Mouse (Mus musculus) cerebellum, postnatal 36 days (tissue): ENCODE data around the gene Asb17.
"Not testable (repeated sequence)": the region's sequence is repeated elsewhere in the genome, so short reads cannot be mapped to it uniquely, and the experiment has no call there.

ENCODE experiments used
- DNase-seq, 2 experiments: peaks; one replicate each; pipeline ENCODE4 v3.0.0; 2021 to 2022; ENCODE audit warnings: mixed read lengths in 2 of 2

Asb17 gene

GRCm38 (mm10) chr3:153844030-153844429 lies at the start of gene Asb17:
Gene Asb17, plus strand, starts transcription at chr3:153844209.
- DNase-seq: no peak

GRCm38 (mm10) chr3:153797574-153797973 lies 46.4 kb upstream of the Asb17 start:
- no peak for DNase-seq

GRCm38 (mm10) chr3:153799603-153800002 lies 44.4 kb upstream of the Asb17 start:
- no peak for DNase-seq

- DNase-seq: no peak
Observed at GRCm38 (mm10) chr3:153800690-153801089, 43.3 kb upstream of the Asb17 start.

GRCm38 (mm10) chr3:153801541-153801940 lies 42.5 kb upstream of the Asb17 start:
- DNase-seq: no peak

GRCm38 (mm10) chr3:153802640-153803039 lies 41.4 kb upstream of the Asb17 start:
- no peak for DNase-seq

DNA sequence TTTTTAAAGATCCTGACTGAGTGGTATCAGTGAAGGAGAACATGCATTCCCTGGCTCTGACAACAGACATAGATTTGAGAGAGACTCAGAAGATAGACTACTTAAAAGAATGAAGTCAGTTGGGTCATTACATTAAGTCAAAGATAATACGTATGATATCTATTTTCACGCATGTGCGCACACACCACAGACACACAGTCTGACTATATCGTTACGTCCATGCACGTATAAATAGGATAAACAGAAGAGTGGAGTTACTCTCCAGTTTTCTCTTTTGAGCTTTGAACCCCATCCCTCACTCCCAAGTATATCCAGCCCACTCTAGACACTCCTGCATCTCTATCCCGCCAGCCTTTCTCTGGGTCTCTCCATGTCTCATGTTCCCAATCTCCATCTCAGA lies 40.0 kb upstream of the Asb17 start:
- no peak for DNase-seq

GRCm38 (mm10) chr3:153806077-153806772 lies 37.8 kb upstream of the Asb17 start:
- DNase-seq: peak; percentile 91

DNA sequence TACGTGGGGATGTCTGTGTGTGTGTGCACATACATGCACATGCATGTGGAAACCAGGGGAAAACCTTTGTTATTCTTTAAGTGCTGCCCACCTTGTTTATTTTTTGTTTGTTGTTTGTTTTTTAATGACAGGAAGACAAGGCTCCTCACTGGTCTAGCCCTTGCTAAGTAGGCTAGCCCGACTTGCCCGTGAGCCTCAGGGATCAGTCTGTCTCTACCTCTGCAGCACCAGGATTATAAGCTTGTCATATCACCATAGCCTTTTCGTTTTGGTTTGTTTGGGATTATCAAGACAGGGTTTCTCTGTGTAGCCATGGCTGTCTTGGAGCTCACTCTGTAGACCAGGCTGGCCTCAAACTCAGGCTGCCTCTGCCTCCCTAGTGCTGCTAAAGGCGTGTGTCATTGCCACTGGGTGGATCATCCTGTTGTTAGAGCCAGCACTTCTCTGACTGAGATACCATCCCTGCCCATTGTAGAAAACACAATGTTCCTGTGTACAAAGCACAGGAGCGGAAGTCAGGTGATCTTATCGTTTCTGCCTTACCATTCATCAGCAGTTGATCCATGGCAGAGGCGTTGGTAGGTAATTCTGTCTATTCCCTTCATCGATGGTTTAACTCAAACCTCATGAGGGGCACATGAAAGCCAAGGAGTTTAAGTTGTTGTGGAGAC lies 37.1 kb upstream of the Asb17 start:
- no peak for DNase-seq

GRCm38 (mm10) chr3:153807444-153808149 lies 36.4 kb upstream of the Asb17 start:
- no peak for DNase-seq

- DNase-seq: no peak
Observed at GRCm38 (mm10) chr3:153808406-153808805, 35.6 kb upstream of the Asb17 start.

DNA sequence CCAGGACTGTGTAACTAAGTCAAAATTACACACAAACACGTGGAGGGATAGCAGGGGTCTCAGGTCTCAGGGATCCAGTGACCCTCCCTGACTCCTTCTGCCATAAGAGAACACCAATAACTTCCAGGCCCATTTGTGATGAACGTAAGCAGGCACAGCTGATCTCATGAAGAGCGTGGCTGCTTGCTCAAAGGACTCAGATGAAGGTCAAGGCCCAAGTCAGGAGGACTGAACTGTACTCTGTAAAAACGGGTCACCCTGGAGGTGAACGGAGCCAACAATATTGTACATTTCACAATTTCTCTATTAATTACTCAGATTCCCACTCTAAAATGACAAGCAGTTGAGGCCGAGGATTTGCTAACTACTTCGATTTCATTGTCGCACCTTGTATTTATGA lies 30.0 kb upstream of the Asb17 start:
- DNase-seq: no peak

GRCm38 (mm10) chr3:153817376-153817890 lies 26.6 kb upstream of the Asb17 start:
- DNase-seq: no peak

DNA sequence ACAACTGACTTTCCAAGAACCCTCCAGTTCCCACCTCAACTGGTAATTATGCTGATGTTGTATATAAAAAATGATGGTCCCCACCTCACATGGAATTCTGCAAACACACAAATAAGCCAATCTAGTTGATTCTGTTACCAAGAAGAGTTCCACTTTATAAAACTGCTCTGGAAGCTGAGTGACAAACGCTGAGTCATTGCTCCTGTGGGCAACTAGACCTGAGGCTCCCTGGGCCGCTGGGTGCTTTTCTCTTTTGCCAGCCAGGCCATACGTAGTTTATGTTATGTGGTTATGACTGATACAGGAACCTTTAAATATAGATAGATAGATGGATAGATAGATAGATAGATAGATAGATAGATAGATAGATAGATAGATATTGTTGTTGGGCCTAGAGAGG lies 25.3 kb upstream of the Asb17 start:
- no peak for DNase-seq

GRCm38 (mm10) chr3:153819438-153819837 lies 24.6 kb upstream of the Asb17 start:
- DNase-seq: no peak

DNA sequence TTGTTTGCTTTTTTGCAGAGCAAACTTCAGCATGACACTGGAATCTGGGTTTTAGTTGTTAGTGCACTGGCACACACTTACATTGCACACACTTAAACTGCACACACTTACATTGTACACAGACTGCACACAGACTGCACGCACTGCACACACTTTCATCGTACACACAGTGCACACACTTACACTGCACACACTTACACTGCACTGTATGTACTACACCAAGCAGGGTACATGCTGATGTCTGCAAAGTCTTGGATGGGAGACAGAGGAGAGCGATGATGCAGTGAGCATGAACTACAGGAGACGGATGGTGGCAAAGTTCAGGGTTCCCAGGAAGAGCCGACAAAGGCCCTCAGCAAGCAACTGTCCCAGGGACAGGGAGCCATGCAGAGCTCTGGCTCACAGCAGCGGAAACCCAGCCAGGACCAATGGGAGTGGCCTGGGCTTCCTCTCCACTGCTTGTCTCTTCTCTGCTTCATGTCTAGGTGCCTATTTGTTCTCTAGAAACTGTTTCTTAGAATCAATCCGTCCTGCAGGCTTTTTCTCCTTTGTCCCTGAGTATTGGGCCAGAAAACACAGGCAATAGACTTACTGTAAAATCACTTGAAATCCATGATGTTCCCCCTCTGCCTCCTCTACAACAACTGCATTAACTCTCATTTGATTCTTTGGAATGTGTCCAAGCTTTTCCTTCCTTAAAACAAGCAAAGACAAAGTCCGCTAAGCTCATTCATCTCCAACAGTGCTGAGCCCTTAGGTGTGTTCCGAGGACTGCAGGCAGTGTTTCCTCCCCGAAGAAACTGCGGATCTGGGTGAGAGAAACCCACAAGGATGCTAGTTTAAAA lies 20.1 kb upstream of the Asb17 start:
- DNase-seq: peak in 1 of 2 experiments; percentile 15

GRCm38 (mm10) chr3:153825197-153825596 lies 18.8 kb upstream of the Asb17 start:
- DNase-seq: no peak

- DNase-seq: no peak
Observed at GRCm38 (mm10) chr3:153826616-153827015, 17.4 kb upstream of the Asb17 start.

DNA sequence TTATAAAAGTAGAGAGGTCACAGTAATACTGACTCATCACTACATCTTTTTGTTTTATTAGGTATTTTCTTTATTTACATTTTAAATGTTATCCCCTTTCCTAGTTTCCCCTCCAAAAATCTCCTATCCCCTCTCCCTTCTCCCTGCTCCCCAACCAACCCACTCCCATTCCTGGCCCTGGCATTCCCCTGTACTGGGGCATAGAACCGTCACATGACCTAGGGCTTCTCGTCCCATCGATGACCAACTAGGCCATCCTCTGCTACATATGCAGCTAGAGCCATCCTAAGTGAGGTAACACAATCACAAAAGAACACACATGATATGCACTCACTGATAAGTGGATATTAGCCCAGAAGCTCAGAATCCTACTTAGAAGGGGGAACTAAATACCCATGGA lies 14.2 kb upstream of the Asb17 start:
- DNase-seq: not testable (repeated sequence)

DNA sequence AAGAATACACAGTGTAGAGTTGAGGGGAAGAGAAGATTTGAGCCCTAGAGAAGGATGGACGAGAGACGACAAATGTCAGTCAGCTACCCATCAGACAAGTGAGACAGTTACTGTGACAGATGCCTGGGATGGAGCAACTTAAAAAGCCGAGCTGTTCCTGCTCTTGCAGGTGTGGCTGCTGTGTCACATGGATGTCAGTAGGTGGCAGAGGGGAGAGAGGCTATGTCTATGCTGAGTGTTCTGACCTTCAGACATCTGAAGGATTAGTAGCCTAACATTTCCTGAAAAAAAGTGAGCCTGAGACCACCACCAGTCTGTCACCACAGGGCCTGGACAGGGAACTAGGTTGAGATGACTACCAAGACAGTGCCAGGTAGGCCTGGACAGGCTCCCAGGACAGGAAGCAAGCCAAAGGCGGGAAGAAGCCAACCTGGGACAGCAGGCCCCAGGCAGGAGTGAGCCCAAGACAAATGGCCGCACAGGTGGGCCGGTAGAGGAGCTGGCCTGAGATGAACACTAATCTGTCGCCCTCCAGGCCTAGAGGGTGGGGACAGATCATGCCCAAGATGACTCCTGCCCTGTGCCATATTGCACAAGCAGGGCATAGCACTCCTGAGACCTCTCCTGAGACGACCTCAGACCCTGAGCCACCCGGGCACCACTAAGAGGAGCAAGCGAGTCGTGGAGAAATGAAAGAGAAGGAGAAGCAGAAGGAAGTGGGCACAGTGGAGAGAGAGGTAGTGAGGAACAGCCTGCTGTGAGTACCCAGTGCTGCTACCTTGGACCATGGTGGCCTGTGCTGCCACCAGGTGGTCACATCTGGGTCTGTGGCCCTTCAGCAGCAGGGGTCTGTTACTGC lies 12.8 kb upstream of the Asb17 start:
- DNase-seq: peak; percentile 84

DNA sequence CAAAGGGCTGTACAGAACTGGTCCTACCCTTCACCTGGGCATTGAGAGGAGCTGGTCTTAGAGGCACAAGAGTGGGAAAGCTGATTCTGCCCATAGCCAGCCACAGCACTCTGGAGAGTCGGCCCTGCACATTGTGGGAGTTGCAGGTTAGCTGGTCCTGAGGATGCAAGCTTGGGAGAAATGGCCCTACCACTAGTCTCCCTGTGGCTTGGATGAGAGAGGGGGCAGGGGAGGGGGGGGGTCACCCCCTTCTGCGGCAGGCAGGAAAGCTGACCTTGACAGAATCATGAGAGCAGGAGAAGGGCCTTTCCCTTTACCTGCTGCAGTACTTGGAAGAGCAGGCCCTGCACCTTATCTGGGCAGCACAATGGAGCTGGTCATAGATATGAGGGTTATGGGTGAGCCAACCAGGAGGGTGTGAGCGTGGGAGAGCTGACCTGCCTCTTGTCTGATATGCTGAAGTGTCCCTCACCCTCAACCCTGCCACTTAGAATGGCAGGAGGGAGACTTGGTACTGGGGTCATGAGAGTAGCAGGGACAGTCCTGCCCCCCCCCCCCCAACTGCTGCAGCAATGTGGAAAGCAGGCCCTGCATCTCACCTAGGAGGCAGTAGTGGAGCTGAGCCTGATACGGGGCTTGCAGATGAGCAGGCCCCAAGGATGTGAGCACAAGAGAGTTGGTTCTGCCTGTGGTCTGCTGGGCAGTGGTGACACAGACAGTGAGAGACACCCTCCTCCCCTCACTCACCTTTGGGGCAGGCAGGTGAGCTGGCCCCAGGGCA lies 11.9 kb upstream of the Asb17 start:
- DNase-seq: no peak
